Mouse (Mus musculus) embryonic fibroblast, embryonic 13.5 days (primary cell): ENCODE results near the gene Cd320.

Experiments
- CTCF ChIP-seq: IDR thresholded peaks from 2 replicates; pipeline ENCODE4 v1.5.1; 2011; ENCODE audit warnings: mild to moderate bottlenecking, control low read depth, low read length, moderate library complexity, borderline replicate concordance; ENCODE audit not compliant: insufficient read depth
- POLR2A ChIP-seq: IDR thresholded peaks from 2 replicates; pipeline ENCODE4 v1.6.1; 2011; ENCODE audit warnings: low read depth, mild to moderate bottlenecking, control low read depth, low read length, moderate library complexity

- TF ChIP-seq CTCF, result no peak
- no peak for TF ChIP-seq POLR2A
Measured at GRCm38 (mm10) chr17:33828892-33829291, 14.0 kb upstream of the Cd320 start.
